Comparison of ENCODE assay signal across 7 mouse cellular contexts in the genomic region with DNA sequence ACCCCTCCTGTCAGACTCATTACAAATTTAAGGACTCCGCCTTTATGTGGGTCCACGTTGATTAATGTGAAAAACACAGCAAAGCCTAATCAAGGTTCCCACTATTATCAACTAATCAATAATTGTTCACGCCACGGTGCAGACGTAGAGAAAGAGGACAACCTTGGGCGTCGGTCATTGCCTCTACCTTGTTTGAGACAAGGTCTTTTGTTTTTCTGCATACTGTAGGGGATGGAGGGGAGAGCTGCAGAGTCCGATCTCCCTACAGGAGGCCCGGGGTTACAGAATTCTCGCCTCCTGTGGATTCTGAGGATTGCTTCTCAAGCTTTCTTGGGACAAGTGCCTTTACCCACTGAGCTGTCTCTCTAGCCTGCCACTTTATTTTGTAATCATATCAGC. TPM values are rescaled to one million over a fixed set of nuclear protein-coding genes. Genes with fewer than 3 reads are reported as not detected.
A peak's percentile ranks its signal among the peaks of the same experiment; 100 is the strongest.
DNase-seq lines count a peak whose midpoint lies in the region; ATAC-seq lines count a peak whose summit lies in the region.

No protein-coding gene starts in this region.

- H3K4me2 ChIP-seq in lung, embryonic 16.5 days (ENCODE audit: low read depth, low read length) = peak overlapping the region; percentile 74
- H3K4me2 ChIP-seq in embryonic facial prominence, embryonic 11.5 days (ENCODE audit: low read depth, low read length) = peak overlapping the region; percentile 54
- peak overlapping the region; percentile 65 for H3K4me2 ChIP-seq in hindbrain, embryonic 15.5 days
- peak overlapping the region; percentile 73 for H3K4me2 ChIP-seq in midbrain, embryonic 13.5 days (replicated peaks)

- WGBS in lung, embryonic 16.5 days = 2% methylated on average over 10 of the region's 10 CpGs
- WGBS in embryonic facial prominence, embryonic 11.5 days = 1% methylated on average over 10 of the region's 10 CpGs
- WGBS in hindbrain, embryonic 15.5 days = under 1% methylated on average over 10 of the region's 10 CpGs
- WGBS in midbrain, embryonic 13.5 days = 3% methylated on average over 10 of the region's 10 CpGs

- H3K27ac ChIP-seq in lung, embryonic 16.5 days (ENCODE audit: low read length) = peak overlapping the region; percentile 71
- H3K27ac ChIP-seq in embryonic facial prominence, embryonic 11.5 days (replicated peaks; ENCODE audit: low read depth, low read length) = no peak overlapping the region
- H3K27ac ChIP-seq in hindbrain, embryonic 15.5 days (replicated peaks) = peak overlapping the region; percentile 90
- peak overlapping the region; percentile 83 for H3K27ac ChIP-seq in midbrain, embryonic 13.5 days

- H3K27me3 ChIP-seq in lung, embryonic 16.5 days (ENCODE audit: control insufficient read depth, insufficient read depth, low read depth, low read length) = no peaks in the 10 kb centered on the region
- no peaks in the 10 kb centered on the region for H3K27me3 ChIP-seq in embryonic facial prominence, embryonic 11.5 days (ENCODE audit: control insufficient read depth, insufficient read depth, low read length)
- no peaks in the 10 kb centered on the region for H3K27me3 ChIP-seq in hindbrain, embryonic 15.5 days
- no peaks in the 10 kb centered on the region for H3K27me3 ChIP-seq in midbrain, embryonic 13.5 days

- ATAC-seq in lung, embryonic 16.5 days (ENCODE audit: low read depth) = no peak
- peak; percentile 25; the same call in 1 of the 2 replicates for ATAC-seq in embryonic facial prominence, embryonic 11.5 days (replicated peaks; ENCODE audit: insufficient number of reproducible peaks, low FRiP score, low TSS enrichment, low read depth)
- ATAC-seq in hindbrain, embryonic 15.5 days (ENCODE audit: low FRiP score, low read depth) = peak; percentile 19
- ATAC-seq in midbrain, embryonic 13.5 days = peak; percentile 57

- no peaks in the 10 kb centered on the region for H3K9me3 ChIP-seq in lung, embryonic 16.5 days (ENCODE audit: control insufficient read depth, low read length)
- no peaks in the 10 kb centered on the region for H3K9me3 ChIP-seq in embryonic facial prominence, embryonic 11.5 days (replicated peaks; ENCODE audit: control insufficient read depth, low read length)
- no peaks in the 10 kb centered on the region for H3K9me3 ChIP-seq in hindbrain, embryonic 15.5 days
- H3K9me3 ChIP-seq in midbrain, embryonic 13.5 days = no peaks in the 10 kb centered on the region

- peak overlapping the region; percentile 88 for H3K9ac ChIP-seq in lung, embryonic 16.5 days (ENCODE audit: low read length)
- peak overlapping the region; percentile 60 for H3K9ac ChIP-seq in embryonic facial prominence, embryonic 11.5 days (replicated peaks; ENCODE audit: low read length)
- H3K9ac ChIP-seq in hindbrain, embryonic 15.5 days = peak overlapping the region; percentile 67
- H3K9ac ChIP-seq in midbrain, embryonic 13.5 days (replicated peaks) = peak overlapping the region; percentile 76

- peak overlapping the region; percentile 85 for H3K4me3 ChIP-seq in lung, embryonic 16.5 days (ENCODE audit: low read length)
- peak overlapping the region; percentile 57 for H3K4me3 ChIP-seq in embryonic facial prominence, embryonic 11.5 days (ENCODE audit: low read depth, low read length)
- H3K4me3 ChIP-seq in hindbrain, embryonic 15.5 days = peak overlapping the region; percentile 72
- peak overlapping the region; percentile 71 for H3K4me3 ChIP-seq in midbrain, embryonic 13.5 days (replicated peaks)

- H3K4me1 ChIP-seq in lung, embryonic 16.5 days (replicated peaks; ENCODE audit: control insufficient read depth, insufficient read depth, low read length) = peaks cover 6% of the 10 kb centered on the region; the same call in 1 of the 2 replicates
- no peaks in the 10 kb centered on the region for H3K4me1 ChIP-seq in embryonic facial prominence, embryonic 11.5 days (ENCODE audit: control insufficient read depth, insufficient read depth, low read length)
- peaks cover 20% of the 10 kb centered on the region for H3K4me1 ChIP-seq in hindbrain, embryonic 15.5 days (replicated peaks)
- H3K4me1 ChIP-seq in midbrain, embryonic 13.5 days (replicated peaks) = peaks cover 30% of the 10 kb centered on the region

- DNase-seq in lung, postnatal 14 days = no peak
- no peak for DNase-seq in embryonic facial prominence, embryonic 11.5 days (ENCODE audit: low spot score)
- DNase-seq in layer of hippocampus, adult 8-10 months (ENCODE audit: low spot score in 2 of 2) = no peak
- no peak for DNase-seq in layer of hippocampus, postnatal 25 days (ENCODE audit: extremely low spot score in 1 of 2, low spot score in 1 of 2)

- H3K36me3 ChIP-seq in lung, embryonic 16.5 days (ENCODE audit: control insufficient read depth, insufficient read depth, low read length) = no peaks in the 10 kb centered on the region
- H3K36me3 ChIP-seq in embryonic facial prominence, embryonic 11.5 days (replicated peaks; ENCODE audit: control insufficient read depth, insufficient read depth, low read depth, low read length) = no peaks in the 10 kb centered on the region
- no peaks in the 10 kb centered on the region for H3K36me3 ChIP-seq in hindbrain, embryonic 15.5 days
- peaks cover 19% of the 10 kb centered on the region for H3K36me3 ChIP-seq in midbrain, embryonic 13.5 days

RNA-seq across cellular contexts. Expression of a gene that starts 0.7 kb away (rescaled TPM):
- 31.2 and 34.4 TPM in 2 replicates for polyA plus RNA-seq in lung, embryonic 16.5 days (2015; fragmentation: Nextera tagmentation; extraction: Ambion mirVana)
- polyA plus RNA-seq in embryonic facial prominence, embryonic 11.5 days (2014; fragmentation: Nextera tagmentation; extraction: Ambion mirVana) = 52.6 and 53.2 TPM in 2 replicates
- 50.6 and 55.0 TPM in 2 replicates for polyA plus RNA-seq in hindbrain, embryonic 15.5 days (2015; fragmentation: Nextera tagmentation; extraction: Ambion mirVana)
- 79.4 and 80.2 TPM in 2 replicates for polyA plus RNA-seq in midbrain, embryonic 13.5 days (2015; fragmentation: Nextera tagmentation; extraction: Ambion mirVana)
- total RNA-seq in layer of hippocampus, adult 8-10 months (2022) = 10 to 100 TPM; 24.5 to 34.6 (median 28.8) TPM
- 10 to 100 TPM; 15.8 to 29.3 TPM for total RNA-seq in layer of hippocampus, postnatal 25 days (2021)

RNA-seq across cellular contexts. Expression of a gene that starts 6.9 kb away (rescaled TPM):
- polyA plus RNA-seq in lung, embryonic 16.5 days (2015; fragmentation: Nextera tagmentation; extraction: Ambion mirVana) = not detected in 2 replicates
- polyA plus RNA-seq in embryonic facial prominence, embryonic 11.5 days (2014; fragmentation: Nextera tagmentation; extraction: Ambion mirVana) = not detected in 2 replicates
- not detected in 2 replicates for polyA plus RNA-seq in hindbrain, embryonic 15.5 days (2015; fragmentation: Nextera tagmentation; extraction: Ambion mirVana)
- not detected in 2 replicates for polyA plus RNA-seq in midbrain, embryonic 13.5 days (2015; fragmentation: Nextera tagmentation; extraction: Ambion mirVana)
- not detected for total RNA-seq in layer of hippocampus, adult 8-10 months (2022)
- total RNA-seq in layer of hippocampus, postnatal 25 days (2021) = not detected
